In genomic region chr3:99030636-99031035, GRCm38 (mm10) we compare ENCODE assay signal across 20 mouse cellular contexts.
"Had no signal": no experiment of that assay in that cellular context is flagged by ENCODE, and none has a peak within 500 bp of the region (broad histone marks: within the 10 kb centered on the region; RNA-seq: fewer than 3 reads in every experiment).

No protein-coding gene starts in this region.

- DNase-seq: kidney, adult 8-10 months; kidney, postnatal 36 days; layer of hippocampus, adult 9-11 months; layer of hippocampus, postnatal 36 days; liver; liver, embryonic 13.5 days; liver, postnatal 0 days; lung, postnatal 14 days; right cerebral cortex, postnatal 14 days; thymus, adult 2 months; thymus, postnatal 36 days had no signal

- H3K9me3 ChIP-seq: limb, embryonic 12.5 days; liver, embryonic 13.5 days; lung, embryonic 15.5 days; neural tube, embryonic 13.5 days; stomach, embryonic 15.5 days had no signal

- H3K36me3 ChIP-seq: limb, embryonic 12.5 days; liver, embryonic 13.5 days; lung, embryonic 15.5 days; neural tube, embryonic 13.5 days; stomach, embryonic 15.5 days had no signal

- H3K4me1 ChIP-seq: limb, embryonic 12.5 days; liver, embryonic 13.5 days; lung, embryonic 15.5 days; megakaryocyte, embryonic 14.5 days; neural tube, embryonic 13.5 days; stomach, embryonic 15.5 days had no signal

- H3K27me3 ChIP-seq: limb, embryonic 12.5 days; liver, embryonic 13.5 days; lung, embryonic 15.5 days; megakaryocyte, embryonic 14.5 days; neural tube, embryonic 13.5 days; stomach, embryonic 15.5 days had no signal

- H3K9ac ChIP-seq: limb, embryonic 12.5 days; liver, embryonic 13.5 days; liver, postnatal 0 days; lung, embryonic 15.5 days; neural tube, embryonic 13.5 days; stomach, embryonic 15.5 days had no signal

- H3K27ac ChIP-seq: kidney, postnatal 0 days; limb, embryonic 12.5 days; liver, embryonic 13.5 days; lung, embryonic 15.5 days; macrophage; neural tube, embryonic 13.5 days; stomach, embryonic 15.5 days had no signal

- ATAC-seq: intestine, postnatal 0 days; liver, postnatal 0 days had no signal

- H3K4me3 ChIP-seq: limb, embryonic 12.5 days; liver, embryonic 13.5 days; lung, embryonic 15.5 days; megakaryocyte, embryonic 14.5 days; myocyte; neural tube, embryonic 13.5 days; stomach, embryonic 15.5 days had no signal

- H3K4me2 ChIP-seq: limb, embryonic 12.5 days; liver, embryonic 13.5 days; lung, embryonic 15.5 days; neural tube, embryonic 13.5 days; stomach, embryonic 15.5 days had no signal
